Mouse (Mus musculus) myocyte (in vitro differentiated cells): ENCODE data around the gene Abhd10. TPM values are rescaled to one million over a fixed set of nuclear protein-coding genes. Genes with fewer than 3 reads are reported as not detected.

ENCODE experiments used
- polyA plus RNA-seq: library from polyadenylated mRNA; unstranded; fragments of >200 nt; fragmentation: generic; extraction: Trizol; gene quantifications from one replicate; pipeline ENCODE4 v1.2.1, GENCODE M21; 2012; ENCODE audit warnings: missing spikeins

The Abhd10 gene
- polyA plus RNA-seq, 1 experiment: 6.9 TPM

Other genes starting within 250 kb of the Abhd10 start
- not detected for gene Gm609, start 250.0 kb downstream of the Abhd10 start, polyA plus RNA-seq
- not detected for gene Gm17783, start 210.9 kb downstream of the Abhd10 start, polyA plus RNA-seq
- gene Slc9c1, start 207.6 kb downstream of the Abhd10 start, polyA plus RNA-seq: not detected
- gene Gcsam, start 132.6 kb downstream of the Abhd10 start, polyA plus RNA-seq: not detected
- not detected for gene BC016579, start 88.9 kb downstream of the Abhd10 start, polyA plus RNA-seq
- not detected for gene Tmprss7, start 49.3 kb downstream of the Abhd10 start, polyA plus RNA-seq
- gene Tagln3, start 18.3 kb downstream of the Abhd10 start, polyA plus RNA-seq: 0.19 TPM
- gene Phldb2, start 210.6 kb upstream of the Abhd10 start, polyA plus RNA-seq: 25.7 TPM